Mouse (Mus musculus): ENCODE data around the gene Rnaset2b. TPM values are rescaled to one million over a fixed set of nuclear protein-coding genes. Genes with fewer than 3 reads are reported as not detected.
"Not testable (repeated sequence)": the region's sequence is repeated elsewhere in the genome, so short reads cannot be mapped to it uniquely, and the experiment has no call there.

Gene Rnaset2b
- polyA plus RNA-seq (2012; rRNA removed) (78.6 and 137 TPM in 2 replicates), polyA plus RNA-seq (2014; fragmentation: Nextera tagmentation; extraction: Ambion mirVana) (169 and 189 TPM in 2 replicates)

- H3K4me1 ChIP-seq (ENCODE audit: control insufficient read depth, insufficient read depth, low read length); H3K27ac ChIP-seq (replicated peaks; ENCODE audit: low read depth, low read length); ATAC-seq (ENCODE audit: low FRiP score, low read depth); H3K4me3 ChIP-seq (replicated peaks; ENCODE audit: low read length); H3K9me3 ChIP-seq (ENCODE audit: control insufficient read depth, low read length); H3K27me3 ChIP-seq (ENCODE audit: control insufficient read depth, insufficient read depth, low read length); H3K9ac ChIP-seq (ENCODE audit: low read depth, low read length, severe bottlenecking); H3K4me2 ChIP-seq (replicated peaks; ENCODE audit: low read depth, low read length, severe bottlenecking); DNase-seq (ENCODE audit: low spot score); H3K36me3 ChIP-seq (ENCODE audit: control insufficient read depth, insufficient read depth, low read length): not testable (repeated sequence)
- no CpG with 5 or more reads among the region's 8 CpGs for WGBS
These were observed at the start of gene Rnaset2b for GRCm38 (mm10) chr17:6970334-6970733. TSS of gene Rnaset2b (plus strand) at chr17:6970634.

- DNase-seq (ENCODE audit: low spot score); H3K36me3 ChIP-seq (ENCODE audit: control insufficient read depth, insufficient read depth, low read length); H3K4me2 ChIP-seq (replicated peaks; ENCODE audit: low read depth, low read length, severe bottlenecking); H3K9me3 ChIP-seq (ENCODE audit: control insufficient read depth, low read length); H3K9ac ChIP-seq (ENCODE audit: low read depth, low read length, severe bottlenecking); H3K4me3 ChIP-seq (replicated peaks; ENCODE audit: low read length); ATAC-seq (ENCODE audit: low FRiP score, low read depth); H3K4me1 ChIP-seq (ENCODE audit: control insufficient read depth, insufficient read depth, low read length); H3K27ac ChIP-seq (replicated peaks; ENCODE audit: low read depth, low read length); H3K27me3 ChIP-seq (ENCODE audit: control insufficient read depth, insufficient read depth, low read length): not testable (repeated sequence)
- WGBS = 89% methylated on average over 6 of the region's 7 CpGs
These were observed 38.8 kb upstream of the Rnaset2b start for GRCm38 (mm10) chr17:6931625-6932024.

- H3K27ac ChIP-seq (replicated peaks; ENCODE audit: low read depth, low read length); H3K9me3 ChIP-seq (ENCODE audit: control insufficient read depth, low read length); H3K9ac ChIP-seq (ENCODE audit: low read depth, low read length, severe bottlenecking); H3K27me3 ChIP-seq (ENCODE audit: control insufficient read depth, insufficient read depth, low read length); H3K4me2 ChIP-seq (replicated peaks; ENCODE audit: low read depth, low read length, severe bottlenecking); H3K4me3 ChIP-seq (replicated peaks; ENCODE audit: low read length); ATAC-seq (ENCODE audit: low FRiP score, low read depth); H3K36me3 ChIP-seq (ENCODE audit: control insufficient read depth, insufficient read depth, low read length); DNase-seq (ENCODE audit: low spot score); H3K4me1 ChIP-seq (ENCODE audit: control insufficient read depth, insufficient read depth, low read length): not testable (repeated sequence)
- WGBS = no CpG with 5 or more reads among the region's 4 CpGs
These were observed 27.9 kb upstream of the Rnaset2b start for GRCm38 (mm10) chr17:6942560-6942959.

- not testable (repeated sequence) for H3K9me3 ChIP-seq (ENCODE audit: control insufficient read depth, low read length); H3K36me3 ChIP-seq (ENCODE audit: control insufficient read depth, insufficient read depth, low read length); H3K27ac ChIP-seq (replicated peaks; ENCODE audit: low read depth, low read length); H3K27me3 ChIP-seq (ENCODE audit: control insufficient read depth, insufficient read depth, low read length); H3K9ac ChIP-seq (ENCODE audit: low read depth, low read length, severe bottlenecking); H3K4me1 ChIP-seq (ENCODE audit: control insufficient read depth, insufficient read depth, low read length); DNase-seq (ENCODE audit: low spot score)
- no CpG with 5 or more reads among the region's 8 CpGs for WGBS
- peak overlapping the region; percentile 49 for H3K4me2 ChIP-seq (replicated peaks; ENCODE audit: low read depth, low read length, severe bottlenecking)
- peak overlapping the region; percentile 50 for H3K4me3 ChIP-seq (replicated peaks; ENCODE audit: low read length)
- ATAC-seq (ENCODE audit: low FRiP score, low read depth) = peak; percentile 0; the same call in 1 of the 2 replicates
These were observed 22.8 kb upstream of the Rnaset2b start for GRCm38 (mm10) chr17:6947637-6947983.

- peak within 1 kb of the TSS; percentile 49 for H3K4me2 ChIP-seq (replicated peaks; ENCODE audit: low read depth, low read length, severe bottlenecking)
- H3K36me3 ChIP-seq (ENCODE audit: control insufficient read depth, insufficient read depth, low read length); H3K4me1 ChIP-seq (ENCODE audit: control insufficient read depth, insufficient read depth, low read length); H3K27me3 ChIP-seq (ENCODE audit: control insufficient read depth, insufficient read depth, low read length); H3K9me3 ChIP-seq (ENCODE audit: control insufficient read depth, low read length): not testable (repeated sequence)
- peak within 1 kb of the TSS; percentile 50 for H3K4me3 ChIP-seq (replicated peaks; ENCODE audit: low read length)
- peak within 1 kb of the TSS; percentile 54 for H3K9ac ChIP-seq (ENCODE audit: low read depth, low read length, severe bottlenecking)
- DNase-seq (ENCODE audit: low spot score) (peak; percentile 90), ATAC-seq (ENCODE audit: low FRiP score, low read depth) (peak; percentile 97)
- H3K27ac ChIP-seq (replicated peaks; ENCODE audit: low read depth, low read length) = peak within 1 kb of the TSS; percentile 82
- under 1% methylated on average over 48 of the region's 73 CpGs for WGBS
These were observed 22.3 kb upstream of the Rnaset2b start, which contains the start of gene Rsph3b for GRCm38 (mm10) chr17:6947984-6948768. TSS of gene Rsph3b (minus strand) at chr17:6948682.

GRCm38 (mm10) chr17:6948769-6949228, 21.6 kb upstream of the Rnaset2b start:
- H3K9me3 ChIP-seq (ENCODE audit: control insufficient read depth, low read length); H3K36me3 ChIP-seq (ENCODE audit: control insufficient read depth, insufficient read depth, low read length); H3K4me1 ChIP-seq (ENCODE audit: control insufficient read depth, insufficient read depth, low read length); ATAC-seq (ENCODE audit: low FRiP score, low read depth); H3K27me3 ChIP-seq (ENCODE audit: control insufficient read depth, insufficient read depth, low read length); DNase-seq (ENCODE audit: low spot score): not testable (repeated sequence)
- peak overlapping the region; percentile 54 for H3K9ac ChIP-seq (ENCODE audit: low read depth, low read length, severe bottlenecking)
- peak overlapping the region; percentile 49 for H3K4me2 ChIP-seq (replicated peaks; ENCODE audit: low read depth, low read length, severe bottlenecking)
- WGBS = 5% methylated on average over 9 of the region's 9 CpGs
- H3K27ac ChIP-seq (replicated peaks; ENCODE audit: low read depth, low read length) = peak overlapping the region; percentile 82; the same call in 1 of the 2 replicates
- H3K4me3 ChIP-seq (replicated peaks; ENCODE audit: low read length) = peak overlapping the region; percentile 50

DNA sequence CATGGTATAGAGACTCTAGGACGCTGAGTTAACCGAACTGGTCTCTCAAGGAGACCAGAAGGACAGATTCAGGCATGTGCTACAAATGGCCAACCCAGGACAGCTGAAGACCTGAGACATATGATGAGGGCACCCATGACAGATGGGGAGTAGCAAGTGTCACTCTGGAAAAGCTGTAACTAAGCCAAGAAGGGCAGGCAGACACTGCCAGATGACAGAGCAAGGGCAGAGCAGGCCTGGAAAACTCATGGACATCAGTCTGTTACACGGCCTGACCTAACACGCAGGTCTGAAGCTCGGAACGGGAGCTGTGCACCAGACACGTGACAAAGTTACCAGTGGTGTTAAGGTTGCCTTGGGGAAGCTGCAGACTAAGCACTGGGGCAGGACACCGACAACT, 11.6 kb upstream of the Rnaset2b start:
- not testable (repeated sequence) for H3K27me3 ChIP-seq (ENCODE audit: control insufficient read depth, insufficient read depth, low read length); DNase-seq (ENCODE audit: low spot score); H3K9ac ChIP-seq (ENCODE audit: low read depth, low read length, severe bottlenecking); H3K4me2 ChIP-seq (replicated peaks; ENCODE audit: low read depth, low read length, severe bottlenecking); H3K9me3 ChIP-seq (ENCODE audit: control insufficient read depth, low read length); H3K36me3 ChIP-seq (ENCODE audit: control insufficient read depth, insufficient read depth, low read length); H3K4me3 ChIP-seq (replicated peaks; ENCODE audit: low read length); ATAC-seq (ENCODE audit: low FRiP score, low read depth); H3K27ac ChIP-seq (replicated peaks; ENCODE audit: low read depth, low read length); H3K4me1 ChIP-seq (ENCODE audit: control insufficient read depth, insufficient read depth, low read length)
- WGBS = 79% methylated on average over 5 of the region's 8 CpGs

DNA sequence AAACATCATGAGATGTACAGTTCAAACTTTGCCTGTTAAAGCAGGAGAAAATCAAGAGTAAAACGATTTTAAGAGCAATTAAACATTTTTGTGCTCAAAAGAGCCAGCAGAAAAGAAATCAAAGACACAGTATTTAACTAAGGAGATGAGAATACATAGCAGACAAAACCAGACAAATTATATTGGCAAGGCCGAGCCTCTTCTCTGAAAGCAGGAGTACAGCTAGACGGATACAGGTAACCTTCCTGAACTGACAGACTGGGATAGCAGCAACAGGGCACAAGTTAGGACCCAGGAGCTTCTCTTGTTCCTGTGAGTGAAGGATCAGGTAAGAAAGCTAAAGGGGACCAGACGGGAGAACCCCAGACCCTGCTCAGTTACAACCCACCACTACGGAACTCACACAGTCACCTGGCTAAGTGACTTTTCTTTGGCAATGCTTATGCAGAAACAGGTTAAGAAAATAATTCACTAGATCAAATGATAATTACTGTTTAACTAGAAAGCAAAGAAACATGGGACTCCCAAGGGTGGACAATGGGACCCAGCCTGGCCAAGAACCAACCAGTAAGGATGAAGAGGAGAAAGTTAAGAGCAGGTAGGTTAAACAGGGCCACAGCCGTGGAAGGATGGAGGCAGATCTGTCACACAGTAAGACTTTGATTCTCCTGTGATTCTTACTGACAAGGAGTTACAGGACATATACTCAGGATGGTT, 10.7 kb upstream of the Rnaset2b start:
- not testable (repeated sequence) for DNase-seq (ENCODE audit: low spot score); H3K27me3 ChIP-seq (ENCODE audit: control insufficient read depth, insufficient read depth, low read length); H3K4me1 ChIP-seq (ENCODE audit: control insufficient read depth, insufficient read depth, low read length); H3K36me3 ChIP-seq (ENCODE audit: control insufficient read depth, insufficient read depth, low read length); H3K9ac ChIP-seq (ENCODE audit: low read depth, low read length, severe bottlenecking); H3K9me3 ChIP-seq (ENCODE audit: control insufficient read depth, low read length); H3K27ac ChIP-seq (replicated peaks; ENCODE audit: low read depth, low read length); ATAC-seq (ENCODE audit: low FRiP score, low read depth)
- 52% methylated on average over 4 of the region's 6 CpGs for WGBS
- H3K4me3 ChIP-seq (replicated peaks; ENCODE audit: low read length) = 0 out of 2 replicates have a peak overlapping the region, but pooled peaks have one; percentile 4
- peak overlapping the region; percentile 39; the same call in 1 of the 2 replicates for H3K4me2 ChIP-seq (replicated peaks; ENCODE audit: low read depth, low read length, severe bottlenecking)

Measured in limb, embryonic 14.5 days (tissue).